Mouse (Mus musculus): ENCODE measurements around the gene Epb42. TPM values are rescaled to one million over a fixed set of nuclear protein-coding genes. Genes with fewer than 3 reads are reported as not detected.

Epb42 gene
- polyA plus RNA-seq, 1 experiment from 2014 or later: 1.7 TPM

DNA sequence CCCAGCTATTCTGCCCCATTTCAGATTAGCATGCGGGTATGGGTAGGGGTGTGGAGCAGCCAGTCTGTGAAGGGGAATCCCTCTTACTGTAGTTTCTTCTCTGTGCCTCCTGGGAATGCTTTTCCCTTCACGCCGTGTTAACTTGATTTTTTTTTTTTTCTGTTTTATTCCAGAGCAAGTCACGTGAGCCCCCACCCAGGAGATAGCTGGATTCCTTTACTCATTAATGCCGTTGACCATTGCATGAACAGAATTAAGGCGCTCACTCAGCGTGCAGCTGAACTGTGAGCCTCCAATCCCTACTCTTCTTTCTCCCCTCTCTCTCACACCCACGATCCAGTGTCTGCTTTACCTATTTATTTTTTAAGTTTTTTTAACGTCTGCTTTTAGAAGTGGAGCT lies 20.6 kb downstream of the Epb42 start:
- H3K9me3 ChIP-seq (ENCODE audit: control insufficient read depth, low read length): no peaks in the 10 kb centered on the region
- H3K36me3 ChIP-seq (ENCODE audit: control insufficient read depth, insufficient read depth, low read length): peaks cover 40% of the 10 kb centered on the region
- no peaks in the 10 kb centered on the region for H3K27me3 ChIP-seq (replicated peaks; ENCODE audit: control insufficient read depth, insufficient read depth, low read length)
- H3K4me1 ChIP-seq (replicated peaks; ENCODE audit: control insufficient read depth, insufficient read depth, low read length): no peaks in the 10 kb centered on the region
- no peak for ATAC-seq (replicated peaks; ENCODE audit: low FRiP score, low TSS enrichment, low read depth)
- H3K9ac ChIP-seq (ENCODE audit: low read length): no peak overlapping the region
- H3K4me2 ChIP-seq (ENCODE audit: low read length): no peak overlapping the region
- no peak for DNase-seq (ENCODE audit: low spot score)
- no peak overlapping the region for H3K27ac ChIP-seq (ENCODE audit: low read depth)
- H3K4me3 ChIP-seq (ENCODE audit: low read depth, low read length): no peak overlapping the region
- 90% methylated on average over 9 of the region's 9 CpGs for WGBS

DNA sequence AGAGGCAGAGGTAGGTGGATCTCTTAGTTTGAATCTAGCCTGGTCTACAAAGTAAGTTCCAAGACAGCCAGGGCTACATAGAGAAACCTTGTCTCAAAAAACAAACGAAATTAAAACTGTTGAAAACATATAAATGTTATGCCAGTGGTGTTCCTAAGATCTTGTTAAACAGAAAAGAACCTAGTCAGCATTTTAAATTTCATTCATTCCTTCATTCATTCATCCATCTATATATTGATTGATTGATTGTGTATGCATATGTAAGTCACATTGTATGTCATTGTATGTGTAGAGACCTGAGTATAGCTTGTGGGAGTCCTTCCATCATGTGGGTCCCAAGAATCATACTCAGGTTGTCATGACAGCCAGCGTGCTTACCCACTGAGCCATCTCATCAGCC lies 21.4 kb downstream of the Epb42 start:
- Histone ChIP-seq H3K9me3 (ENCODE audit: control insufficient read depth, low read length) (no peaks in the 10 kb centered on the region), H3K9ac (ENCODE audit: low read length) (no peak overlapping the region), H3K4me3 (ENCODE audit: low read depth, low read length) (no peak overlapping the region), H3K27ac (ENCODE audit: low read depth) (no peak overlapping the region), H3K4me2 (ENCODE audit: low read length) (no peak overlapping the region), H3K27me3 (replicated peaks; ENCODE audit: control insufficient read depth, insufficient read depth, low read length) (no peaks in the 10 kb centered on the region), H3K36me3 (ENCODE audit: control insufficient read depth, insufficient read depth, low read length) (peaks cover 45% of the 10 kb centered on the region), H3K4me1 (replicated peaks; ENCODE audit: control insufficient read depth, insufficient read depth, low read length) (no peaks in the 10 kb centered on the region)
- DNase-seq (ENCODE audit: low spot score) (no peak), ATAC-seq (replicated peaks; ENCODE audit: low FRiP score, low TSS enrichment, low read depth) (no peak)
- WGBS: 86% methylated on average over 2 of the region's 2 CpGs

DNA sequence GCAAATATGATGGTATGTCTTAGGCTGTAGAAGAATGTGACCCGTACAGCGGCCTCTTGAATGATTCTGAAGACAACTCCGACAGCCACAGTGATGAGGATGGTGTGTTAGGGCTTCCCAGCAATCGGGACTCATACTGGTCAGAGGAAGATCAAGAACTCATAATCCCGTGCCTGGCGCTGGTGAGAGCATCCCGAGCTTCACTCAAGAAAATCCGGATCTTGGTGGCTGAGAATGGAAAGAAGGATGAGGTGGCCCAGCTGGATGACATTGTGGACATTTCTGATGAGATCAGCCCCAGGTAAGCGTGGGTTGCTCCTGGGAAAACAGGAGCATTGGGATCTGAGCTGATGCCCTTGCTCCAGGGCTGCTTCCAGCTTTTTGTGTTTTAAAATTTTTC lies 24.2 kb downstream of the Epb42 start:
- peaks cover 44% of the 10 kb centered on the region for H3K36me3 ChIP-seq (ENCODE audit: control insufficient read depth, insufficient read depth, low read length)
- H3K4me1 ChIP-seq (replicated peaks; ENCODE audit: control insufficient read depth, insufficient read depth, low read length): peaks cover 7% of the 10 kb centered on the region
- H3K27ac ChIP-seq (ENCODE audit: low read depth): no peak overlapping the region
- ATAC-seq (replicated peaks; ENCODE audit: low FRiP score, low TSS enrichment, low read depth): no peak
- no peak overlapping the region for H3K4me3 ChIP-seq (ENCODE audit: low read depth, low read length)
- no peak for DNase-seq (ENCODE audit: low spot score)
- no peak overlapping the region for H3K4me2 ChIP-seq (ENCODE audit: low read length)
- H3K9me3 ChIP-seq (ENCODE audit: control insufficient read depth, low read length): no peaks in the 10 kb centered on the region
- 89% methylated on average over 9 of the region's 9 CpGs for WGBS
- H3K27me3 ChIP-seq (replicated peaks; ENCODE audit: control insufficient read depth, insufficient read depth, low read length): no peaks in the 10 kb centered on the region
- H3K9ac ChIP-seq (ENCODE audit: low read length): no peak overlapping the region

DNA sequence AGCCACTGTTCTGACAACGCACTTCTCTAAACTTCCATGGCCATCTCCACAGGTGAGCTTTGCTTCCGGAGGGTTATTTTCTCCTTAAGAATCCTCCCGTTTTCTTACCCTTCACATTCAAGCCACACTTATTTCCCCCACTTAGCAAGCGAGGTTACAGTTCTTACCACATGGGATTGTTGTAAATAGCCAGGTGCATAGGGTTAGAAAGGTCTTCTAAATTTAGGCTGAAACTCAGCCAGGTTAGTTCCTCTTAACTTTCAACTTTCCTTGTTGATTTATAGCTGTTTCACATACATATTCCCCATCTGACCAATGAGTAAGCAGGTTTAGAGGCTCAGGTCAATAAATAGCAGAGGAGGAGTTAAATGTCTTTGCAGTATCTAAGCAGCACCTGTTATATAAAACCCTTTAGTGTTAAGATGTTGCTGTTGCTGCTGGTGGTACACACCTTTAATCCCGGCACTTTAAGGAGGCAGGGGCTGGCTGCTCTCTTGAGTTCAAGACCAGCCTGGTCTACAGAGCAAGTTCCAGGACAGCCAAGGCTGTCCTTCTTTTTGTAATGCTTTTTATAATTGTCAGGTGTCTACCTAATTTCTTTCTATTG lies 27.7 kb downstream of the Epb42 start:
- Histone ChIP-seq H3K27ac (ENCODE audit: low read depth) (no peak overlapping the region), H3K9me3 (ENCODE audit: control insufficient read depth, low read length) (no peaks in the 10 kb centered on the region), H3K4me2 (ENCODE audit: low read length) (peak overlapping the region; percentile 93), H3K4me3 (ENCODE audit: low read depth, low read length) (peak overlapping the region; percentile 77), H3K27me3 (replicated peaks; ENCODE audit: control insufficient read depth, insufficient read depth, low read length) (no peaks in the 10 kb centered on the region), H3K4me1 (replicated peaks; ENCODE audit: control insufficient read depth, insufficient read depth, low read length) (peaks cover 7% of the 10 kb centered on the region), H3K9ac (ENCODE audit: low read length) (peak overlapping the region; percentile 57), H3K36me3 (ENCODE audit: control insufficient read depth, insufficient read depth, low read length) (peaks cover 20% of the 10 kb centered on the region)
- WGBS: 21% methylated on average over 5 of the region's 5 CpGs
- ATAC-seq (replicated peaks; ENCODE audit: low FRiP score, low TSS enrichment, low read depth) (no peak), DNase-seq (ENCODE audit: low spot score) (no peak)

DNA sequence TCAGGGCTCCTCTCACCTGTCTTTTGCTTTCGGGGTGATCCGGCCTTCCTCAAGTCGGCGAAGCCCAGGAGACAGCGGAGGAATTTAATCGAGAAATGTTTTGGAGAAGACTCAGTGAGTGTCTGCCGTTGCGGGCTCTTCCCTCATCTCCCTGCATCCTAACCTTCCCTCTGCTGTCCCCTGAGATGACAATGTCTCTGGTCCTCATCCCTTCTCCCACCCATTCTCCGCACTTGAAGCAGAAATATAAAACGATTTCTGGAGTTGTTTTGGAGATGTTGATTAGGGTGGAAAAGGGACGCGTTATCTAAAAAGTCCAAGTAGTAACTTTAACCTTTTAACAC lies 28.2 kb downstream of the Epb42 start:
- Histone ChIP-seq H3K9ac (ENCODE audit: low read length) (peak overlapping the region; percentile 57), H3K27ac (ENCODE audit: low read depth) (no peak overlapping the region), H3K4me1 (replicated peaks; ENCODE audit: control insufficient read depth, insufficient read depth, low read length) (peaks cover 7% of the 10 kb centered on the region), H3K9me3 (ENCODE audit: control insufficient read depth, low read length) (no peaks in the 10 kb centered on the region), H3K4me2 (ENCODE audit: low read length) (peak overlapping the region; percentile 93), H3K36me3 (ENCODE audit: control insufficient read depth, insufficient read depth, low read length) (peaks cover 16% of the 10 kb centered on the region), H3K27me3 (replicated peaks; ENCODE audit: control insufficient read depth, insufficient read depth, low read length) (no peaks in the 10 kb centered on the region), H3K4me3 (ENCODE audit: low read depth, low read length) (peak overlapping the region; percentile 77)
- WGBS: under 1% methylated on average over 12 of the region's 12 CpGs
- DNase-seq (ENCODE audit: low spot score): no peak
- no peak for ATAC-seq (replicated peaks; ENCODE audit: low FRiP score, low TSS enrichment, low read depth)

DNA sequence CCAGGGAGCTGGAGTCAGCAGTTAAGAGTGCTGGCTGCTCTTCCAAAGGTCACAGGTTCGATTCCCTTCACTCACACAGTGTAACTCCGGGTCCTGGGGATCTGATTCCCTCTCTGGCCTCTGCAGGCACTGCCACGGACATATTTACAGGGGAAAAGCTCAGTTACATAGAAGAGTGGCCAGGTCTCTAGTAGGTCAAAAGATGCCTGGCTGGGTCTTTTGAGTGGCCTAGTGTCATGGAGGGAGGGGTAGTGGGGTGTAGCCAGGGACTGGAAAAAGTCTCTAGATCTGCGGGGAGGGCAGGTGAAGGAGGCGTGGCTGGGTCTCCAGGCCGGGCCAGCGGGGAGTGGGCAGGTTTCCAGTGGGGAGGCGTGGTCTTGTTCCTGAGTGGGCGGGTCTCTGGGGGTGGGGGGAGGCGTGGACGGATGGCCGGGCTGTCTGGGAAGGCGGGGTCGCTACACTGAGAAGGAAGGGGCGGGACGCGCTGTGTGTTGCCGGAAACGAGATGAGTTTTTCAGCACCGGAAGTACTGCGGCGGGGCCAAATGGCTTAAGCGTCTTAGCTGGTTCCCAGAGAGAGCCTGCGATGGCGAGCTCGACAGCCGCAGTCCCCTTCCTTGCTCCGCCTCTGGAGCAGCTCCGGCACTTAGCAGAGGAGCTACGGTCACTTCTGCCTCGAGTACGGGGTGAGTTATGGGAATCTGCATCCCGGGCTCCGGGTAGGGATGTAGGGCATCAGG lies 28.8 kb downstream of the Epb42 start, which contains the start of gene Ccndbp1:
TSS of gene Ccndbp1 (plus strand) at position 479 of the 739 bp plus-strand sequence.
- WGBS: 1% methylated on average over 33 of the region's 34 CpGs
- H3K36me3 ChIP-seq (ENCODE audit: control insufficient read depth, insufficient read depth, low read length): peaks cover 14% of the 10 kb centered on the region
- peak within 1 kb of the TSS; percentile 93 for H3K4me2 ChIP-seq (ENCODE audit: low read length)
- peaks cover 7% of the 10 kb centered on the region for H3K4me1 ChIP-seq (replicated peaks; ENCODE audit: control insufficient read depth, insufficient read depth, low read length)
- DNase-seq (ENCODE audit: low spot score) (peak; percentile 92), ATAC-seq (replicated peaks; ENCODE audit: low FRiP score, low TSS enrichment, low read depth) (peak; percentile 96)
- H3K9me3 ChIP-seq (ENCODE audit: control insufficient read depth, low read length): no peaks in the 10 kb centered on the region
- peak within 1 kb of the TSS; percentile 77 for H3K4me3 ChIP-seq (ENCODE audit: low read depth, low read length)
- H3K9ac ChIP-seq (ENCODE audit: low read length): peak within 1 kb of the TSS; percentile 57
- no peak within 1 kb of the TSS for H3K27ac ChIP-seq (ENCODE audit: low read depth)
- no peaks in the 10 kb centered on the region for H3K27me3 ChIP-seq (replicated peaks; ENCODE audit: control insufficient read depth, insufficient read depth, low read length)

DNA sequence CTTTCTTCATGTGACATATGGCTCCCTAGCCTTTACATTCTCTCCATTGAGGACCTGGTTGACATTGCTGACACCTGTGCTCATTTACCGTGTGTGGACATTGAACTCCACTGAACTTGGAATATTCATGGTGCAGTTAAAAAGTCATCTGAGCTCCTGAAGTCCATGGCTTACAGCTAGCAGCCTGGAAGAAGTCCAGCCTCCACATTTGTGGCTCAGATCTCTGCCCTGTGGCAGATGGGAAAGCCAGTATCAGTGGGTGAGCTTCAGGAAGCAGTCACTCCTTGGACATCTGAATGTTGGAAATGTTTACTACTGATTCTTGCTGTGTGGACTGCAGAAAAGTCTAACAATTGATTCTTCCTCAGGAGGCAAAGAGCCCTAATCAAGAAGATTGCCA lies 29.9 kb downstream of the Epb42 start:
- no peak overlapping the region for H3K9ac ChIP-seq (ENCODE audit: low read length)
- ATAC-seq (replicated peaks; ENCODE audit: low FRiP score, low TSS enrichment, low read depth): no peak
- H3K4me3 ChIP-seq (ENCODE audit: low read depth, low read length): no peak overlapping the region
- peaks cover 5% of the 10 kb centered on the region; the same call in 1 of the 2 replicates for H3K36me3 ChIP-seq (ENCODE audit: control insufficient read depth, insufficient read depth, low read length)
- WGBS: 91% methylated on average over 1 of the region's 1 CpGs
- no peaks in the 10 kb centered on the region for H3K27me3 ChIP-seq (replicated peaks; ENCODE audit: control insufficient read depth, insufficient read depth, low read length)
- H3K9me3 ChIP-seq (ENCODE audit: control insufficient read depth, low read length): no peaks in the 10 kb centered on the region
- no peak overlapping the region for H3K4me2 ChIP-seq (ENCODE audit: low read length)
- DNase-seq (ENCODE audit: low spot score): no peak
- H3K4me1 ChIP-seq (replicated peaks; ENCODE audit: control insufficient read depth, insufficient read depth, low read length): peaks cover 7% of the 10 kb centered on the region
- no peak overlapping the region for H3K27ac ChIP-seq (ENCODE audit: low read depth)

DNA sequence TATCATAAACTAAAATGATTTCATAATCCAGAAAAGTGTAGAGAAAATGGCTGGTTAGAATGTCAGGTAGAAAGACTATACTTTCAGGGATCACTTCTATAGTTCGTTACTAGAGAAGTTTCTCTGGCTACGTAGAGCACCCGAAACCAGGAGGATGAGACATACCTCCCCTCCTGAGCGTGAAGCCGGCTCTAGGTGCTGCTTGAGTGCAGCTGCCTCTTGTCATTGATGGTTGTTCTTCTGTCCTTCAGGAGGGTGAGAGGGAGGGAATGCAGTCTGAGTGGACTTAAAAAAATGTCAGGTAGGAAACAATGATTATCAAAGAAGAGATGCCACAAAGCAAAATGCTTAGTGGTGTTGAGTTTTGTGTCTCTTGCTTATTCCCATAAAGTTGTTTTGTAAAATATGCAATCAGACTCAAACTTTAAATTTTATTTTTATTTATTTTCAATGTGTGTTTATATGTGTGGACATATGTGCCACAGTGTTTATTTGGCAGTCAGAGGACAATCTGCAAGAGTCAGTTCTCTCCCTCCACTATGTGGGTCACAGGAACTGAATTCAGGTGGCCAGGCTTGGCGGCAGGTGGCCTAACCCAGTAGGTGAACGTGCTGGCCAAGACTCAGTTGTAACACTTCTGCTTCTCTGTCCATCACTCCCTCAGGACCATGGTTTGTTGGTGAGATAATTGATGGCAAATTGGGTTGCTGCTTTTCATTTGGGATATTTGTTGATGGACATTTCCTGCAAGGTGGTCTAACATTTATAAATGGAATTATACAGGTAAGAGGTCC lies 32.7 kb downstream of the Epb42 start:
- no peaks in the 10 kb centered on the region for H3K27me3 ChIP-seq (replicated peaks; ENCODE audit: control insufficient read depth, insufficient read depth, low read length)
- WGBS: 84% methylated on average over 7 of the region's 7 CpGs
- no peak overlapping the region for H3K4me3 ChIP-seq (ENCODE audit: low read depth, low read length)
- no peak for DNase-seq (ENCODE audit: low spot score)
- H3K9me3 ChIP-seq (ENCODE audit: control insufficient read depth, low read length): no peaks in the 10 kb centered on the region
- H3K27ac ChIP-seq (ENCODE audit: low read depth): no peak overlapping the region
- no peak overlapping the region for H3K4me2 ChIP-seq (ENCODE audit: low read length)
- peaks cover 5% of the 10 kb centered on the region for H3K4me1 ChIP-seq (replicated peaks; ENCODE audit: control insufficient read depth, insufficient read depth, low read length)
- ATAC-seq (replicated peaks; ENCODE audit: low FRiP score, low TSS enrichment, low read depth): no peak
- H3K9ac ChIP-seq (ENCODE audit: low read length): no peak overlapping the region
- H3K36me3 ChIP-seq (ENCODE audit: control insufficient read depth, insufficient read depth, low read length): no peaks in the 10 kb centered on the region
